Comparison of ENCODE assay signal across 8 mouse cellular contexts in the genomic region with DNA sequence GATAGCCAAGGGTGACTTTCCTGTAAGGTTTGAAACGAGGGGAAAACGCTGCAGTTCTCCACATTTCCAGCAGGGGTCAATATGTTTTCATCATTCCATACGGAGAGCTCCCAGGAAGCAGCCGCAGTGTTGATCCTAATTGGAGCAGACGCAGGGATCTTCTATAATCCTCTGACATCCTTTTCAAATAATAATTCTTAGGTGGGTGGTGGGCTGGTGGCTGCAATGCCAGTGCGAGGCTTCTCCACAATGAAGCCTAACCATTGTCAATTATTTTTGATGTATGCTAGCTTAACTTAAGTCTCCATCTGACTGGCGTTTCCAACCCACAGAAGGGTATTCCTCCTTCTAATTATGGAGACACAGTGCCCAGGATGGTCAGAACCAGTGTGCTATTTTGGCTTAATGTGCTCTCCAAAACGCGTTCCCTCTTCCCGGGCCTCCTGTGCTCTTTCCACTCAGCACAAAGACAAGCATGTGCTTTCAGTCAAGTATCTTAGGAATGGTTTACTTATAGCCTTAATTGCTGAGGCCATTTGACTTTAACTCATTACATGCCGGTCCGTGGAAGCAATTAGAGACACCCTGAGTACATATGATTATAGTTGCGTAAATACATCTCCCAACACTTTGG.
DNase-seq lines count a peak whose midpoint lies in the region; ATAC-seq and TF ChIP-seq lines count a peak whose summit lies in the region.

No protein-coding gene starts in this region.

- no peaks in the 10 kb centered on the region for H3K27me3 ChIP-seq in intestine, embryonic 16.5 days (replicated peaks; ENCODE audit: control insufficient read depth, insufficient read depth, low read length)
- no peaks in the 10 kb centered on the region for H3K27me3 ChIP-seq in midbrain, embryonic 12.5 days
- H3K27me3 ChIP-seq in stomach, postnatal 0 days (ENCODE audit: control insufficient read depth, insufficient read depth, low read length) = no peaks in the 10 kb centered on the region

- intact Hi-C loops in left cerebral cortex, postnatal 14 days (cut with DNase I) = loop anchor here (2.0 to 10.0 kb wide), 4 partner anchors 361 to 752 kb away; partner anchors contain the start of genes Cxxc4 and Ppa2

- H3K4me1 ChIP-seq in intestine, embryonic 16.5 days (ENCODE audit: control insufficient read depth, insufficient read depth, low read length) = peaks cover 9% of the 10 kb centered on the region
- H3K4me1 ChIP-seq in midbrain, embryonic 12.5 days = peaks cover 12% of the 10 kb centered on the region
- no peaks in the 10 kb centered on the region for H3K4me1 ChIP-seq in stomach, postnatal 0 days (replicated peaks; ENCODE audit: control insufficient read depth, insufficient read depth)

- TF ChIP-seq EP300 in stomach, postnatal 0 days (optimal IDR thresholded peaks at IDR 0.05) = no peak

- no peaks in the 10 kb centered on the region for H3K36me3 ChIP-seq in intestine, embryonic 16.5 days (ENCODE audit: control insufficient read depth, insufficient read depth, low read length)
- H3K36me3 ChIP-seq in midbrain, embryonic 12.5 days = no peaks in the 10 kb centered on the region
- no peaks in the 10 kb centered on the region for H3K36me3 ChIP-seq in stomach, postnatal 0 days (ENCODE audit: control insufficient read depth, insufficient read depth, low read length)

- H3K9me3 ChIP-seq in intestine, embryonic 16.5 days (ENCODE audit: control insufficient read depth, low read length) = no peaks in the 10 kb centered on the region
- no peaks in the 10 kb centered on the region for H3K9me3 ChIP-seq in midbrain, embryonic 12.5 days
- no peaks in the 10 kb centered on the region for H3K9me3 ChIP-seq in stomach, postnatal 0 days (ENCODE audit: control insufficient read depth, low read length)

- H3K4me3 ChIP-seq in intestine, embryonic 16.5 days (ENCODE audit: low read length) = no peak overlapping the region
- H3K4me3 ChIP-seq in midbrain, embryonic 12.5 days = peak overlapping the region; percentile 21; the same call in 1 of the 2 replicates
- no peak overlapping the region for H3K4me3 ChIP-seq in stomach, postnatal 0 days (ENCODE audit: low read depth, low read length)

- ATAC-seq in CD4-positive, CD25-positive, alpha-beta regulatory T cell, adult 4 months = no peak
- ATAC-seq in granulocyte monocyte progenitor cell, adult 5-6 weeks (replicated peaks; ENCODE audit: poor library complexity, severe bottlenecking) = peak; percentile 82; the same call in 1 of the 2 replicates
- peak; percentile 88 for ATAC-seq in intestine, embryonic 16.5 days
- peak; percentile 90 for ATAC-seq in midbrain, embryonic 12.5 days (ENCODE audit: low FRiP score, low read depth)
- ATAC-seq in stomach, postnatal 0 days (ENCODE audit: low FRiP score, low TSS enrichment) = peak; percentile 80; the same call in 1 of the 2 replicates

- peak; percentile 91 for TF ChIP-seq CTCF in stomach, postnatal 0 days (IDR thresholded peaks at IDR 0.05; ENCODE audit: low read depth)

- peak; percentile 6 for DNase-seq in CD4-positive, CD25-positive, alpha-beta regulatory T cell, adult 2 months (ENCODE audit: low read depth, low spot score)
- DNase-seq in embryo, embryonic 11 days = peak; percentile 88
- peak; percentile 86 to 91 for DNase-seq in left cerebral cortex, postnatal 14 days (ENCODE audit: low spot score in 2 of 2)
- DNase-seq in stomach, postnatal 0 days (ENCODE audit: low spot score) = peak; percentile 77

- no peak overlapping the region for H3K27ac ChIP-seq in intestine, embryonic 16.5 days (ENCODE audit: low read length)
- H3K27ac ChIP-seq in midbrain, embryonic 12.5 days (replicated peaks) = peak overlapping the region; percentile 85
- H3K27ac ChIP-seq in stomach, postnatal 0 days (replicated peaks) = no peak overlapping the region

- 10% methylated on average over 13 of the region's 13 CpGs for WGBS in intestine, embryonic 16.5 days
- 10% methylated on average over 13 of the region's 13 CpGs for WGBS in midbrain, embryonic 12.5 days
- 8% methylated on average over 13 of the region's 13 CpGs for WGBS in stomach, postnatal 0 days

- peak overlapping the region; percentile 47 for H3K4me2 ChIP-seq in intestine, embryonic 16.5 days (ENCODE audit: low read depth, low read length)
- H3K4me2 ChIP-seq in midbrain, embryonic 12.5 days (replicated peaks) = peak overlapping the region; percentile 43
- peak overlapping the region; percentile 42 for H3K4me2 ChIP-seq in stomach, postnatal 0 days (replicated peaks; ENCODE audit: low read depth)

- no peak overlapping the region for H3K9ac ChIP-seq in intestine, embryonic 16.5 days (ENCODE audit: low read depth, low read length)
- H3K9ac ChIP-seq in midbrain, embryonic 12.5 days (replicated peaks) = no peak overlapping the region
- 0 out of 2 replicates have a peak overlapping the region, but pooled peaks have one; percentile 13 for H3K9ac ChIP-seq in stomach, postnatal 0 days (ENCODE audit: low read length)

Comparison
In these comparisons a context has a peak if more than half of its experiments do, and no peak if none do; other contexts are left out.
1. DNase-seq: peak in every context shown above with its lines; median percentile 88 in left cerebral cortex, postnatal 14 days; 88 in embryo, embryonic 11 days; 77 in stomach, postnatal 0 days; 6 in CD4-positive, CD25-positive, alpha-beta regulatory T cell, adult 2 months.